Mouse (Mus musculus) CD4-positive naive resting alpha-beta T cell, adult 76 days (primary cell): ENCODE data around the gene Zfp973. TPM values are rescaled to one million over a fixed set of nuclear protein-coding genes. Genes with fewer than 3 reads are reported as not detected.

Experiments used
- total RNA-seq: library from RNA; stranded (reverse); gene quantifications from one replicate; pipeline ENCODE4 v1.2.4, GENCODE M21; 2023

The Zfp973 gene
- 6.7 TPM for total RNA-seq

GRCm38 (mm10) chr2:176670222-176670621, at the start of gene Zfp973:
TSS of gene Zfp973 (plus strand) at chr2:176670522.

GRCm38 (mm10) chr2:176636244-176636643, 34.1 kb upstream of the Zfp973 start, which contains the start of gene Gm14308:
TSS of gene Gm14308 (minus strand) at chr2:176636344.

GRCm38 (mm10) chr2:176708051-176708450, 37.7 kb downstream of the Zfp973 start, which contains the start of gene Gm14305:
TSS of gene Gm14305 (plus strand) at chr2:176708328.

Other genes starting within 250 kb of the Zfp973 start
- gene Gm14435, start 246.9 kb upstream of the Zfp973 start, total RNA-seq, result not detected
- not detected for gene Gm14434, start 183.7 kb upstream of the Zfp973 start, total RNA-seq
- gene Zfp967, start 149.5 kb upstream of the Zfp973 start, total RNA-seq, result not detected
- not detected for gene Gm14308, start 34.2 kb upstream of the Zfp973 start, total RNA-seq
- 2.1 TPM for gene Gm14305, start 37.8 kb downstream of the Zfp973 start, total RNA-seq
- gene Gm14295, start 128.1 kb downstream of the Zfp973 start, total RNA-seq, result 7.9 TPM
- not detected for gene Gm14408, start 160.6 kb downstream of the Zfp973 start, total RNA-seq